Mouse (Mus musculus) cerebellum, postnatal 10 days (tissue): ENCODE results near the gene Ppp1r17.

Experiments
- DNase-seq, 2 experiments: peaks; one replicate each; pipeline ENCODE4 v3.0.0; 2021; ENCODE audit warnings: mixed read lengths in 2 of 2

Gene Ppp1r17

DNA sequence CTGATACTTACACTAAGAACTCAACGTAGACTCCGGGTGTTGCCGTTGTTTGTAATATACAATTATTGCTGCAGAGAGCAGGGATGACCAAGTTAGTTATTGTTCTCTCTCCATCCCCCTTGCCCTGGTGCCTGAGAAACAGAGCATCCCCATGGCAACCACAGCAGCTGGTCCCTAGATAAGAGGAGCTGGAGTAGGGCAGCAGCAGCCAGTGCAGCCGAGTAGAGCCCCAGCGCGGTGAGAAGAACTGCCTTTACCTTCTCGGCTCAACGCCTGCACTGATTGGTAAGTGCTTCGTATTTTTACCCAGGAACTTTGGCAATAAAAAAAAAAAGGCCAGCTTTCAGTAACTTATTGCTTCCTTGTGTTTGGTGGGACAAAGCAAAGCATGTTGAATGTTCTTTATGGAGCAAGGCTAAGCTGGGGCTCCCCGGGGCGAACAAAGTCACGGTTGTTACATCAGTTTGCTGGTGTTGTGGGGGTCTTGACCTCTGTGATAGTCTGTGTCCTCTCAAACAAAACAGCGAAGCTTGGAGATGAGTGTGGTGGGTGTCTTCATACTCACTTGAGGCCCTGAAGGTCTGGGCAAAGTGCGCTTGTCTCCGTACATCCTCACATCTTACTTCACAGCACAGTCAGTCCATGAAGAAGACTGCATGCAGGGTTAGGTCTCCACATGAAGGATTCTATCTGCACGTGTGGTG lies at the start of gene Ppp1r17:
TSS of gene Ppp1r17 (plus strand) at position 207 of the 704 bp plus-strand sequence.
- DNase-seq: peak; percentile 19 to 28

DNA sequence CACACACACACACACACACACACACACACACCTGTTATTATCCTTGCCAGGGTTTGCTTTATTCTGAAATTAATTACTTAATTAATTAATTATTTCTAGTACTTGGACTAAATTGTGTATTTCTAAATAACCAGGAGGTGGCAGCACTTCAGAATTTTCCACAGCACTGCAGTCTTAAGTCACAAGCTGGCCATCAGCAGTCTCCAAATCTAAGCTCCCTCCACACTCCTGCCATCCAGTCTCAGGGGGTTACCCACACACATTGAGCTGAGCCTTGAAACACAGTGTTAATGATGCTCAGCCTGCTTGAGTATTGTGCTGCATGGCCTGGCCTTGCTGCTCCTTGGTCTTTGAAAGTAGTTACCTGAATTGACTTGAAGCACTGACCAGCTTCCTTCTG lies 44.3 kb upstream of the Ppp1r17 start:
- DNase-seq: peak; percentile 67 to 83

DNA sequence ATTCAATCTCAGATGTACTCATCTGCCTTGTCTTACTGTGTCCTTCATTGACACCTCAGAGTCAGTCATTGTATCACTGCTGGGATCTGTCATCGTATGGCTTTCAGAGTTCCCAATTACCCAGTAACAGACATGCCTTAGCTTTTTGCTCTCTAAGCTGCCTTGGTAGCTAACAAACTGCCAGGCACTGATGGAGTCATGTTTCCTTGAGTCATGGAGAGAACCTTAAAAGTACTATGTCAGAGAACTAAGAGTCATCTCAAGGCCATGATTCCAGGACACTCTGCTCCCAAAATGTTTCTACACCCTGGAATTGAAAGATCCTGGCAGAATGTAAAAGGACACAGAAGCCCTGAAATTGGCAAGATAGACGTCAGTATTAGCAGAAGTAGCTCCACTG lies 37.5 kb upstream of the Ppp1r17 start:
- DNase-seq: no peak

DNA sequence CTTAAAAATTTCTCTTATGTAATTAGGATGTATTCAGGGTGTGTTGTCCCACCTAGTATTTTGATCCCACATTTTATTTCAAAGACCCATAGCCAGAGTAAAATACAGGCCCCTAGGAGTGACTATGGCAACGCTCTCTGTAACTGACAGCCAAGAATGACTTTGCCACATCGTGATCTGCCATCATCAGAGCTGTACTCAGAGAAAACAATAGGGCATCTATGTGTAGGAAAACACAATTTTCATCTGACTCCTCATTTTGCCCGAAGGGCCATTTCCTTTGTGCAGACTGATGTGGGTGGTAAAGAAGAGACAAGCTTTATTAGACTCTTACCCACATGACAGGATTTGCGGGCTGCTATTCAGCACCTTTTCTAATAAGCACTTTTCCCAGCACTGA lies 8.6 kb upstream of the Ppp1r17 start:
- no peak for DNase-seq

DNA sequence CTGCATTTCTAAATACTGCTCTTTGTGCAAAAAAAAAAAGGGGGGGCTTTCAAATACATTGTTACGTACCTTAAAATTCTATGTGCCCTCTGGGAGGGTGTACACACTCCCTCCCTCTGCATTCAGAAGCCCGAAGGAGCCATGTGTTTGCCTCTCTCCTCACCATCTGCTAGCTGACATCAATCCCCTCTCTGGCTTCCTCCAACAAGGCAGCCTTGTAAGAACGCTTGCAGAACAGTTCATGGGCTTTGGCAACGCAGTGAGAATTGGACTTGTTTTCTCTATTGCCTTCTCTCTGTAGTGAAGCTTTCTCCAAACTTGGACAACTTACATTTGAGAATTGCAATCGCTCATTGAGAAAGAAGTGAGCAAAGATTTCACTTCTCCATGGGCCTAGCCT lies 4.9 kb upstream of the Ppp1r17 start:
- peak; percentile 24 to 32 for DNase-seq

DNA sequence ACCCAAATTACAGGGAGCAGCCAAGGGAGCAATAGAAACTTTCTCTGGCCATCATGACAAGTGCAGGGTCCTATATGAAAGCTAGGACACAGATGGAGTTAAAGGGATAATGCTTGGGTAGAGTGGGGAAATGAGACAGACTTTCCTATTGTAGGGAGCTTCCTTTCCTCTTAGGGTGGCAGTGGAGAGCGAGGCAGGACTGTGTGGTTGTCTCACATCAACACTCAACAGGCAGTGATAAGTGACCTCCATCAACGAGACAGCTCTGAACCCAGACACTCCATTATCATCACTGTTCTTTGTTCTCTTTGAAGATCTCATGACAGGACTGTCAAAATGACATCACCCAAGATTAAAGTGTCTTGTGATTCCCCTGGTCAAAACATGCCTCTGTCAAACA lies 2.3 kb downstream of the Ppp1r17 start:
- no peak for DNase-seq

DNA sequence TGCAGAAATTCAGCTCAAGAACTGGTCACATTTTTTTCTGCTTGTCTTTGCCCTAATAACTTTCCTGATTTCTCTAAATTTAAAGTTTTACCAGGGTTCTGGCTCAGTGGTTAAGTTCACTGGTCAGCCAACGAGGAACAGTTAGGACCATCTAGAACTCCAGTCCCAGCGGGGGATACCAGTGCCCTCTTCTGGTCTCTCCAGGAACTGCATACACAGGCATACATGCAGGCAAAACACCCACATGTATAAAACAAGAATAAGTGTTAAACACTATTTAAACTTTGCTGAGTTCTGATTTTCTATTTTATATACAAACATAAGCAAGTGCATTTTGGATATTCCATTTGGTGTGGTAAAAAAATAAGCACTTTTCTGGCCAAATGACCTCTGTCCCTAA lies 8.2 kb downstream of the Ppp1r17 start:
- peak; percentile 51 to 65 for DNase-seq

DNA sequence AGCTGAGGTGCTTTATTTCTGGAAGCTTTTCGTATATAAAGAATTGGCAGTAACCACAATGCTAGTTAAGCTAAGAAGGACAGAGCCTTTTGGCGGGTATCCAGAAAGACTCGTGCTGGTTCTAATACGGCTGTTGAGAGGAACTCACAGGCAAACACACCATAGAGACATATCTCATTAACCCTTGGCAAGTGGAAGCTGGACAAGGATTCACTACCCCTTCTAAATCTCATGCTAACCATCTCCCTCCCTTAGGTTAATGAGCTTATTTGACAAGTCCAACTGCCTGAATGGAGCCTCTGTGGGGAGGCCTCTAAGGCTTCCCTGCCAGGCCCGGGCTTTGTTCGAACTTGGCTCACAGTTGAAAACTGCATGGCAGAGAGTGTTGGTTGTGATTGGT lies 10.0 kb downstream of the Ppp1r17 start:
- DNase-seq: peak; percentile 55 to 61

DNA sequence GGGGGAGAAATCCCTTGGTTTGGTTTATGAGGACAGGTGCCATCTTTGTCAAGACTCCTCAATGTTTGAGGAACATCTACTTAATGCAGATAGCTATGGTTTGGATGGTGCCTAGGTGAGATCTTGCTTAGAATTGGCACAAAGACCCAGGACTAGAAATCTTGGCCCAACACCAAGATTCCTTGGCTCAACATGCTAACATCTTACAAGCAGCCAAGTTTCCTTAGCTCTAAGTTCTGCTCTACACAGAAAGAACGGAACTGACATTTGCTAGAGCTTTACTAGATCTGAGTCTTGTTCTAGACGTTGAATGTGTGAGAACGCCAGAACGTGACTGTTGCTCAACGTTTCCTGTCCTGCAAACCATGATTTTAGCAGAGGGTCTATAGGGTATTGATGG lies 10.7 kb downstream of the Ppp1r17 start:
- DNase-seq: peak; percentile 66 to 71

DNA sequence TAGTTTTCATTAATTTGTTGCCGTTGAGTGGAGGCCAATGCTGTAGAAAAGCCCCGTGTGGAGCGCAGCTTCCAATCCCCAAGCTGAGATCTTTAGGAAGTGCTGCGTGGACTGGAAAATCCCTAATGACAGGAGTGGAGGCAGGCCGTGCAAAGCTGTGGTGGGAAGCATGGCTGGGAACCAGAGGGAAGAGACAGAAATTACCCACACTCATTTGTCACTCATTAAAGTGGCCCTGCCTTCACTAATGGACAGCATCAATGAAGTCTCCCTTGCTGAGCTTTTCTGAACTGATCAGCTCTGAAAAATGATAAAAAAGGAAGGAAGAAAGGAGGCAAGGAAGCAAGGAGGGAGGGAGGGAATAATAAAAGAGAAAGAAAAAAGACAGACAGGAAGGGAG lies 12.7 kb downstream of the Ppp1r17 start:
- DNase-seq: no peak

DNA sequence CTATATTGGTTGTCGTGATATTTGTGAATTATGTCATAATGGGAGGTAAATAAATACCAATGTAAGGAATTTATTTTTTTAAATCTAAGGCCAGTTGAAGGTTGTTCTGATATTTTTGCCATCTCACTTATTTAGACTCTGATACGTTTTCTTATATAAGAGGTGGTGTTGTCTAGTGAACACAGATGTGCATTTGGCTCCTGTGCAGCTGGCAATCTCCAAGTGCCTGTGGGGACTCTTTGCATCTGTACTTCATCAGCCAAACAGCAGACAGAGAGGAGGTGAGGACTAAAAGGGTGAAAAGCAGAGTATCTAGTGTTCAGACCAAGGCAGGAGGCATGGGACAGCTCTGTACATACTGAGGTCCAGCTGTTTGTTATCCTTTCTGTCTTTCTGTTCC lies 14.9 kb downstream of the Ppp1r17 start:
- DNase-seq: no peak

DNA sequence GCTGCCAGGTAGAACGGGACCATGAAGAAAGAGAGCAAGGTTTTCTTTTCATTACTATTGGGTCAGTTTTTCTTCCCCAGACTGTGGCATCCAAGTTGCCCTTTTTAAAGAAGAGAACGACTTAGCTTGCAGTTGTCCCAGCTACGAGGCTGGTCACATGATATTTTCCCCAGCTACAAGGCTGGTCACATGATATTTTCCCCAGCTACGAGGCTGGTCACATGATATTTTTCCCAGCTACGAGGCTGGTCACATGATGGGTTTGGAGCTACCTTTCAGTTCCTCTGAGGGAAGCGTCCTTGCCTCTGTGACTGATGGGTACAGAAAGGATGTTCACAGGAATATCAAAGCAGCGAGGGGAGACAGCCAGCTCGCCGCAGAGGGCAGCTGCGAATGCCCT lies 17.8 kb downstream of the Ppp1r17 start:
- no peak for DNase-seq

DNA sequence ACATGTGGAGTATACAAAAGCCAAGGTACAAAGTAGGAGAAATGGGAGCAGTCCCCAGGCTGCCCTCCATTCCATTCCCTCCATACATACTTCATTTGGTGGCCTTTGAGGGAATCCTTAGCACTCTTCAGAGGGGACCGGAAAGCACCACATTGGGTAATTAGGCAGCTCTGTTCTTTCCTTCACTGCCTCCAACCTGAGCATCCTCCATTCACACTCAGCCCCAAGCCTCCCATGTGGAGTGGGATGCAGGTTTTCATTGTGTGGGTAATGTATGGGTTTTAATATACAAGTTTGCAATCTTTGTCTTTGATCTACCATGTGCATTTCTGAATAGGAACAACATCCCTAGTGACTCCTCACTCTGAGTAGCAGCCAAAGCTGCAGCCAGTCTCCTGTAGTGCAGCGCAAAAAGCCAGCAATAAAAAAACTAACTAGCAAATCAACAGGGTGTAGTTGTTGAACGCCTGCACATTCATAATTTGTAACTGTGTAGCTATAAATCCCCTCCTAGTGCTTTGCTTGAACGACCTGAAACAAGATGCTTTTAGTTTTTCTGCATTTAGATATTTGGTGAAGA lies 22.3 kb downstream of the Ppp1r17 start:
- DNase-seq: no peak

DNA sequence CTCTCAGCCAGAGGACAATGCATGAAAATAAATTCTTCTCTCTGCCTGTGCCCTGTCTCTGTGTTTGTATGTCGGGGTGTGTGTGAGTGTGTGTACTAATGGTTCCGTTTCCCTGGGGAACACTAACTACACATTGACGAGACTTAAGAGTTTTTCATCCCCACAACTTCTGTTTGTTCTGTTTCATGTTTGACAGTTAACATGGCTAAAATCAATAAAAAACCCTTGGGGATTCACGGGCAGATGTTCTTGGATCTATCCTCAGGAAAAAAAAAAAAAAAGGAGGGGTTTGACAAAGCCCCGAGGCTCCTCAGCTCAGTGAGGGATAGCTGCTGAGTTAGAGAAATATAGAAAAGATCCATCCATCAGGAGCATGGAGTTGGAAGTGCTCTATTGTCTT lies 27.0 kb downstream of the Ppp1r17 start:
- no peak for DNase-seq

DNA sequence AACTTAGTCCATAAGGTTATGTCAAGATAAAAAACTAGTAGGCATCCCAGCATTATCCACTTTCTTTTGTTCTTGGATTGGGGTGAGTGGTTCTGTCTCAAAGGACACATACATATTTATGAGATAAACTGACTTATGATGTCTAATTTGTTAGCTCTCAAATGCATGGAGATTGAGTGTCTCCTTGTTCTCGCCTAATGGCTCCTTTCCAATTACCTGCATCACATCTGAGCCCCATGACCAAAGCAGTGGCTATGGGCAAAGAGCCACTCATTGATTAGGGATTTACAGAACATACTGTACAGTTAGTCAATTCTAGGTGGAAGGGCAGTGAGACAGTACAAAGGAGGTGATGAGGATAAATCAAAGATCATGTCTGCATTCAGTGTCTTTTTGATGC lies 27.4 kb downstream of the Ppp1r17 start:
- DNase-seq: no peak

DNA sequence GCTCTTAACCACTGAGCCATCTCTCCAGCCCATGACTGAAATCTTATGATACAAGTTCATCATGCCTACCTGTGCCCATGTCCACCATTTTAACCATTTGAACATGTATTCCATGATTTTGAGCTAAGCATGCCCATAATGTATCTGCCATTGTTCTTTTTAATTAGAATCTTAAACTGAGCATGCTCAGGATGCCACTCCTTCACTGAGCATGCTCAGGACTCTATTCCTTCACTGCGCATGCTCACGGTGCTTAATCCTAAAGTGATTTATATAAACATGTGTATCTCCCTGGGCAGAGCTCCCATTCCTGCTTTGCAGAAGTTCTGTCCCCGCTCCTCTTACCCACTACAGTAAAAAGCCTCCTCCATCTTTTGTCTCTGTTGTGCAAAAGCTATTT lies 31.3 kb downstream of the Ppp1r17 start:
- no peak for DNase-seq

DNA sequence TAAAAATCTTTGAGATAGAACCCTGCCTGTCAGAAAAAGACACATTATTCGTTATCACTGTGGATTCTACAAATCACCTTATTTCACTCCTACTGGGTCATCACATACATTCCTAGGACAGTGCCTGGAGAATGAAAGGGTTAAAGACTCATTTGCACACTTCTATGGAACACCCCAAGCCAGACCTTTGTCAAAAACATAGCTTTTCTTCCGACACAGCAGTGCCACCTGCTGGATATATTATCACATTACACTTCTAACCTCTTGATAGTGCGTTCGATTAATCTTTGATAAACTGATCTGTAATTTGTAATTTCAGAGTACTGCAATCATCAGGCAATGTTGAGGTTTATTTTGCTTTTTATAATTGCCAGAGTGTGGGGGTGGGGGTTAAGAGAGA lies 31.8 kb downstream of the Ppp1r17 start:
- peak; percentile 63 to 78 for DNase-seq

DNA sequence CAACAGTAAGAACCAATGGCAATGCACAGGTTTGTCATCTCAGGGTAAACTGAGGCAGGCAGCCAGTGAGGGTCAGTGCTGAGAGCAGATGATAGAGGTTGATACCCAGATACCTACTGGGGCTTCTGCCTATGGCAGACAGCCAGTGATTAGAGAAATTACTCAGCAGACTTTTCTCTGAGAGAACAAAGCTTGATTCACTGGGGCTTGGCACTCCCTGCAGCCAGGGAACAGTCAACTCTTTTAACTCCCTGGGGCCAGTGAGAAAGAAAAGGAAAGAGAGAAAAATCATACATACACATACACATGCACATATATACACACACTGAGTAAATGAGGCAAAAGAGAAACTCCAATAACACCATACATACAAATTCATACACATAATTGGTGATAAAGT lies 46.4 kb downstream of the Ppp1r17 start:
- DNase-seq: peak in 1 of 2 experiments; percentile 12

DNA sequence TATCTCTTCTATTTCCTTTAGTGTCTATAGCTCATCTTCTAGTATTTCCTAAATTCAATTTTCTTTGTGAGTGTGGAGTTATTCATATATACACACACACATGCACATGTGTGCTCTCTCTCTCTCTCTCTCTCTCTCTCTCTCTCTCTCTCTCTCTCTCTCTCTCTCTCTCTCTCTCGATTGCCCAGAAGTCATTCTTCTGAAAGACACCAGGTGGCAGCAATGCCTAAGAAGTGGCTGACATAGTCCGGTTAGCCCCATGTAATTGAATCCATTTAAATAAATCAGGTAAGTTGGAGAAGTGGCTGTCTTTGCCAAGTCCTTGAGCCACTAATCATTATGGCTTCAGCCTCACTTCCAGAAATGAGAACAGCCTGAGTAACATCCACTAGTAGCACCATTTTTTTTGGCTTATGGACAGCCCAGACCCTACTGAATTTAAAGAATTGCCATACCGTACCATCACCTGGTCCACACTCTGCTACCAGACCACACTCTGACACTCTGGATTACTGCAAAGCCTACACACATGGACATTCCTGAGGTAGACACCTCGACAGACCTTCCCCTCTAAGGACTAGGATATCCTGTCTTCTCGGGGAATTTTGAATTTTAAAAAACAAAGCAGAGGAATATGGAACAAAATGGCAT lies 49.5 kb downstream of the Ppp1r17 start:
- peak; percentile 77 to 80 for DNase-seq

DNA sequence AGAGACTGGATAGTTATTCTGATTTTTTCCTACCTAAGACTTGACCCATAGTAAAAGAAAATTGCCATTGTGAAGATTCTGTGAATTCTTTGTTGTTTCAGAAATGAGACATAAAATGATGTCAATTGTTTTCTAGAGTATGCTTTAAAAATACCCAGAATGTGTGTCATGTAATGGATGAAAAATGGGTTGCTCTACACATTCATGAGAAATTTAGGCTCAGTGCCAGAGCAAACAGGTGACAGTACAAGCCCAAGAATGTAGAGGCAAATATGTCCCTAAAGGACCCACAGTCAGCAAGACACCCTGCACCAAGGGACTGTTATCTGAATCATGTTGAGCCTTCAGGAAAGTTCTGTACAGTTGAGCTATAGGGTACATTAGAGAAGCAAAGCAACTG lies 51.2 kb downstream of the Ppp1r17 start:
- no peak for DNase-seq

DNA sequence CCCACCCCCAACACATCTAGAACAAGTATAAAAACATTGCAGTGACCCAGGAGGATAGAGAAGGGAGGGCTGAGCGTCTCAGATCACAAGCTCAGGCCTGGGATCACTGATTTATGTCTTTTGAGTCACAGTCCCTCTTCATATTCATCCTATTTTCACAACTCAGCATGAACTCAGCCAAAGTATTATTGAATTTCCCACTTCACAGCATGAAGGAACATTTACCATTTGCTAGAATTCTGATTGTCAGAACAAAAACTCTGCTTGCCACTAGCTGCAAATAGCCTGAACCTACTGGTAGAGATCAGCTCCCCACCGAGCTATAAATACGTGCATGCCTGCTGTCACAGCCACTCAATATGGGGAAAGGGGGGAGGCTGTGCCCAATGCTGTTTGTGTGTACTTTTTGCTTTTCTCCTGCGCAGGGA lies 59.1 kb downstream of the Ppp1r17 start:
- DNase-seq: no peak
